Mouse (Mus musculus) cerebellum, adult 2 months (tissue): ENCODE results near the gene Irgq. TPM values are rescaled to one million over a fixed set of nuclear protein-coding genes. Genes with fewer than 3 reads are reported as not detected.

ENCODE experiments used
- DNase-seq, 2 experiments: peaks; one replicate each; pipeline ENCODE4 v3.0.0; 2021
- H3K27ac ChIP-seq: fragments of 200-500 bp; 2 replicates; pipeline ENCODE4 v1.5.1; 2012; ENCODE audit warnings: low read length, control low read depth, inconsistent platforms; ENCODE audit not compliant: insufficient read depth
- H3K27me3 ChIP-seq: fragments of 200-500 bp; 2 replicates; pipeline ENCODE4 v1.6.1; 2012; ENCODE audit warnings: inconsistent platforms, mild to moderate bottlenecking, low read length, moderate library complexity; ENCODE audit not compliant: control insufficient read depth, insufficient read depth
- H3K4me1 ChIP-seq: fragments of 200-500 bp; 2 replicates; pipeline ENCODE4 v1.6.1; 2011; ENCODE audit warnings: low read length; ENCODE audit not compliant: control insufficient read depth, insufficient read depth
- H3K4me3 ChIP-seq: fragments of 200-500 bp; replicated peaks from 2 replicates; pipeline ENCODE3; 2011; ENCODE audit warnings: mild to moderate bottlenecking, low read depth, low read length, control low read depth; ENCODE audit not compliant: insufficient read depth
- CTCF ChIP-seq: fragments of 200-500 bp; IDR thresholded peaks from 2 replicates; pipeline ENCODE4 v1.5.1; 2011; ENCODE audit warnings: low read depth, mild to moderate bottlenecking, control low read depth, low read length, moderate library complexity, borderline replicate concordance; ENCODE audit not compliant: insufficient read depth
- POLR2A ChIP-seq: fragments of 200-500 bp; IDR thresholded peaks from 2 replicates; pipeline ENCODE4 v1.6.1; 2011; ENCODE audit warnings: low read length, control low read depth, borderline replicate concordance; ENCODE audit not compliant: insufficient read depth
- WGBS: fragments of 180-500 bp; shearing (Covaris S2); methylation state at CpG from one replicate; pipeline ENCODE4 v1.1.7; 2018; 5-methylcytosine and 5-hydroxymethylcytosine counted together
- polyA plus RNA-seq: library from polyadenylated mRNA; depleted of rRNA; stranded (reverse); fragments of >200 nt; gene quantifications from 2 replicates; pipeline ENCODE4 v1.2.3, GENCODE M21; 2012

Irgq gene
- polyA plus RNA-seq, 1 experiment, result 37.0 TPM

DNA sequence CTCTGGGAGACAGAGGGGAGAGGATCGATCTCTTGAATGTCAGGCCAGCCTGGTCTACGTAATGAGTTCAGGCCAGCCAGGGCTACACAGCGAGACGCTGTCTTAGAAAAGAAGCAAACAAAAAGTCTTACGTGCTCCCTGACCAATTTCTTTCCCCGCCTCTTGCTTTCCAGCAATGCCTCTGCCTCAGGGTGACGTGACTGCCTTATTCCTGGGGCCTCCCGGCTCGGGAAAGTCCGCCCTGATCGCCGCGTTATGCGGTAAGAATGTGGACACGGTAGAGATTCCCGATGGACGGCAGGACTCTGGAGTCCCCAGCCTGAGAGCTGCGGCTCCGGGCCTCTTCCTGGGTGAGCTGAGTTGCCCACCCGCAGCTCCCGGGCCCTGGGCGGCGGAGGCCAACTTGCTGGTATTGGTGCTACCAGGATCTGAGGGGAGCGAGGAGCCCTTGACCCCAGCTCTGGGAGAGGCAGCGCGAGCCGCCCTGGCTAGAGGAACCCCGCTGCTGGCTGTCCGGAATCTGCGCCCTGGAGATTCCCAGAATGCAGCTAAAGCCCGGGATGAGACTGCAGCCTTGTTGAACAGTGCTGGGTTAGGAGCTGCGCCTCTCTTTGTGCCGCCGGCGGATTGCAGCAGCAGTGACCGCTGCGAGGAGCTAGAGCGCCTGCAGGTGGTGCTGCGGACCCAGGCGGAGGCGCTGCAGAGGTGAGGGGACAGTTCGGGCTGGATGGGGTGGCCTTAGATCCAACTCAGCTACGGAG, 902 bp downstream of the Irgq start:
- Histone ChIP-seq H3K27ac (peak overlapping the region; percentile 79), H3K4me3 (peak overlapping the region; percentile 71), H3K27me3 (no peaks in the 10 kb centered on the region), H3K4me1 (peaks cover 14% of the 10 kb centered on the region)
- WGBS, result under 1% methylated on average over 43 of the region's 43 CpGs
- TF ChIP-seq POLR2A, result no peak
- peak; percentile 73 for TF ChIP-seq CTCF
- DNase-seq, result peak; percentile 84 to 86

DNA sequence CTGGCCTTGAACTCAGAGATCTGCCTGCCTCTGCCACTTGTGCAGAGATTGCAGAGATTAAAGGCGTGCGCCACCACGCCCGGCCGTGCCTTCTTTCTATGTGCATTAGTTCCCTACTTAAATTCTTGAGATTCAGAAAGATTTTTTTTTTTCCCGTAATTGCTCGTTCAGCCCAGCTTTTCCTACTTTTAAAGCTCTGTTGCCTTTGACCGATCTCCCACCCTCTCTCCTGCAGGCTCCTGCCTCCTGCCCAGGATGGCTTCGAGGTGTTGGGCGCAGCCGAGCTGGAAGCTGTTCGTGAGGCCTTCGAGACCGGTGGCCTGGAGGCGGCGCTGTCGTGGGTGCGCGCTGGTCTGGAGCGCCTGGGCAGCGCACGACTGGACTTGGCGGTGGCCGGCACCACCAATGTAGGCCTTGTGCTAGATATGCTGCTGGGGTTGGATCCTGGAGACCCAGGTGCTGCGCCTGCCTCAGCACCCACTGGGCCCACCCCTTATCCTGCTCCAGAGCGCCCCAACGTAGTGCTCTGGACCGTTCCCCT, 2.6 kb downstream of the Irgq start:
- Histone ChIP-seq H3K27ac (no peak overlapping the region), H3K27me3 (no peaks in the 10 kb centered on the region), H3K4me1 (peaks cover 15% of the 10 kb centered on the region; the same call in 1 of the 2 replicates), H3K4me3 (no peak overlapping the region)
- TF ChIP-seq POLR2A (no peak), CTCF (no peak)
- WGBS, result 79% methylated on average over 28 of the region's 28 CpGs
- DNase-seq, result no peak

DNA sequence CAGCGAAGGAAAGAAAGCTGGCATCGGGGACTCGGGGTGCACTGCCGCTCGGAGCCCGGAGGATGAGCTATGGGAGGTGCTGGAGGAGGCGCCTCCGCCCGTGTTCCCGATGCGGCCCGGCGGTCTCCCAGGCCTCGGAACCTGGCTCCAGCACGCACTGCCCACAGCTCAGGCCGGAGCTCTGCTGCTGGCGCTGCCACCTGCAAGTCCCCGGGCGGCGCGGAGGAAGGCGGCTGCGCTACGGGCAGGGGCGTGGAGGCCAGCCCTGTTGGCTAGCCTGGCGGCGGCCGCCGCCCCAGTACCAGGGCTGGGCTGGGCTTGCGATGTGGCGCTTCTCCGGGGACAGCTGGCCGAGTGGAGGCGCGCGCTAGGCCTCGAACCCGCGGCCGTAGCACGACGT, 3.3 kb downstream of the Irgq start:
- peak in 1 of 2 experiments; percentile 49 for DNase-seq
- 46% methylated on average over 42 of the region's 42 CpGs for WGBS
- no peak for TF ChIP-seq CTCF
- H3K4me3 ChIP-seq, result no peak overlapping the region
- H3K4me1 ChIP-seq, result peaks cover 21% of the 10 kb centered on the region
- H3K27me3 ChIP-seq, result no peaks in the 10 kb centered on the region
- H3K27ac ChIP-seq, result no peak overlapping the region

DNA sequence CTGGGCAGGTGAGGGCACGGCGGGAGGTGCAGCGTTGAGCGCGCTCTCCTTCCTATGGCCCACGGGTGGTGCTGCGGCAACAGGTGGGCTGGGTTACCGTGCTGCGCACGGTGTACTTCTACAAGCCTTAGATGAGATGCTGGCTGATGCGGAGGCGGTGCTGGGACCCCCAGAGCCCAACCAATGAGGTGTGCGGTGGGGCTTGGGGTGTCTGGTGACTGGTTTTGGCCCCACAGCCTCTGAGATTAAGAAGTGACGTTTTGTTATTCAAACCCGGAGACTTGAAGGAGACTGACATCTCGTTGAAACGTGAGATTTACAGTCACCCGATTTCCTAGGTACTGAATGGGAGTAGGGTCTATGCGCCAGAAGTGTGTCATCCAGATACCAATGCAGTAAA, 3.8 kb downstream of the Irgq start:
- TF ChIP-seq POLR2A, result no peak
- no peak for TF ChIP-seq CTCF
- DNase-seq, result peak in 1 of 2 experiments; percentile 47
- Histone ChIP-seq H3K27ac (no peak overlapping the region), H3K27me3 (no peaks in the 10 kb centered on the region), H3K4me3 (no peak overlapping the region), H3K4me1 (peaks cover 23% of the 10 kb centered on the region)
- WGBS, result 53% methylated on average over 19 of the region's 19 CpGs

DNA sequence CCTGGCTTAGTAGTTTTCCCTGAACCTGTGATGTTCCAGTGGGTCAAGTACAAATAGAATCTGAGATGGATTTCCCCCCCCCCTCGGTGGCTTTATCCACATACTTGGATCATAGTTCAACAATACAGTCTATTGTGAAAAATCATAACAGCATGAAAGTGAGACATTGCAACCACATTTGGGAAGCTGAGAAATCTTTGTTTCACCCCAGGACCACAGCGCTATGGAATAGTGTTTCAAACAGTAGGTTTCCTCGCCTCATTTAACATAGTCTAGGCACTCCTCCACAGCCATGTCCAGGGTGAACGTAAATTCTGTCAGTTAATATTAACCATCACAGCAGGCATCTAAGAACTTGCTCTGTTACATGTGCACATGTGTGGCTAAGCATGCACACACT, 6.6 kb downstream of the Irgq start:
- WGBS, result 23% methylated on average over 4 of the region's 4 CpGs
- TF ChIP-seq CTCF, result no peak
- TF ChIP-seq POLR2A, result no peak
- Histone ChIP-seq H3K27ac (peak overlapping the region; percentile 16; the same call in 1 of the 2 replicates), H3K4me1 (peaks cover 23% of the 10 kb centered on the region), H3K4me3 (no peak overlapping the region), H3K27me3 (no peaks in the 10 kb centered on the region)
- no peak for DNase-seq

DNA sequence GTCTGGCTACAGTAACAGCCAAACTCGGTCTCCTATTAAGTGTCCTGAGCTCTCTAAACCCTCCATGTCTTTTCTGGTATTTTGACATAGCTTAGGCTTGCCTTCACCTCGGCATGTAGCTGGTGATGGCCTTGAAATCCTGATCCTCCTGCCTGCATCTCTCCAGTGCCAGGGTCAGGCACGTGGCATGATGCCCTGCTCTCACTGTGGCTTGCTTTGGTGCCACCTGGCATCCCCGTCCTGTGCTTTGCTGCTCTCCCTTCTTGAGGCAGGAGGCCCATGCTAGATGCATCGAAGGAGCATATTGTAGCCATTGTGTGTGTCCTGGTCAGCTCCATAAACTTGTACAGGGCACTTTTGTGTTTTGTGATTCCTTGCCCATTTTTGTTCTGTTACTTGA, 7.1 kb downstream of the Irgq start:
- Histone ChIP-seq H3K4me3 (no peak overlapping the region), H3K27ac (peak overlapping the region; percentile 16), H3K4me1 (peaks cover 23% of the 10 kb centered on the region), H3K27me3 (no peaks in the 10 kb centered on the region)
- TF ChIP-seq POLR2A, result no peak
- no peak; the same call in 1 of the 2 replicates for TF ChIP-seq CTCF
- DNase-seq, result peak; percentile 82 to 88
- WGBS, result 11% methylated on average over 5 of the region's 5 CpGs

DNA sequence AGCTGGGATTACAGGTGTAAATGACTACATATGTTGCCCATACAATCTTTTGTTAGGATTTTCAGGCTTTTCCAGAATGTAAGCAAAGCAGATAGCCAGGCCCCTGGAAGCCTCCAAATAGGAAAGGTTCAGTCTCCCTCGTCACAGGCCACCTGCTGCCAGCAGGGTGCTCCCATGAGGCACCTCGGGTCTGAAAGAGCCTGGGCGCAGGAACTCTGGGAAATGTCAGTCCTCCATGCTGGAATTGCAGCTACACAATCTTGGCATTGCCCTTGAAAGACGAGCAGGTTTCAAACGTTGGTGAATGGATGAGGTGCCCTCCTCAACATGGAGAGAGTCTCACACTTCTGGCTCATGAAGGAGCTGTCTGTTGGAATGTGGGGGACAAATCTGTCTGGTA, 7.7 kb downstream of the Irgq start:
- TF ChIP-seq CTCF, result no peak
- TF ChIP-seq POLR2A, result no peak
- 21% methylated on average over 5 of the region's 5 CpGs for WGBS
- Histone ChIP-seq H3K4me1 (peaks cover 22% of the 10 kb centered on the region), H3K4me3 (no peak overlapping the region), H3K27ac (peak overlapping the region; percentile 16), H3K27me3 (no peaks in the 10 kb centered on the region)
- peak in 1 of 2 experiments; percentile 42 for DNase-seq

DNA sequence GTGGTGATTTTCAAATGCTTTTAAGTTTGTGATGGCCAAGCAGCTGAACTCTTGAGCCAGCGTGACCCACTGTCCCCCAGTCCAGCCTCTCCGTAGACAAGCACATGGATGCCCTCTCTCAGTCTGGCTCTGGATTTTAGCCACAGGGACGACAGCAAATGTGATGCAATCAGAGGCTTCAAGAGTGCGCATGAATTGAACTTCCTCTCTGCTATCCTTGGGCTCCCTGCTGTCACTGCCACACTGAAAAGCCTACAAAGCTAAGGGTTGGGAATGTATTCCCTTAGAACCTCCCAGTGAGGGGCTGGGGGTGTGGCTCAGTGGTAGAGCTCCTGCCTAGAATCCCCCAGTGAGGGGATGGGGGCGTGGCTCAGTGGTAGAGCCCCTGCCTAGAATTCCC, 8.2 kb downstream of the Irgq start:
- TF ChIP-seq CTCF, result no peak
- no peak for TF ChIP-seq POLR2A
- DNase-seq, result no peak
- Histone ChIP-seq H3K4me3 (no peak overlapping the region), H3K27me3 (no peaks in the 10 kb centered on the region), H3K27ac (no peak overlapping the region), H3K4me1 (peaks cover 17% of the 10 kb centered on the region)
- WGBS, result 39% methylated on average over 5 of the region's 5 CpGs
